Mouse (Mus musculus): Measurements from ENCODE around the gene Kat2a. TPM values are rescaled to one million over a fixed set of nuclear protein-coding genes. Genes with fewer than 3 reads are reported as not detected.

The Kat2a gene
- polyA plus RNA-seq (2014; fragmentation: Nextera tagmentation; extraction: Ambion mirVana): 60.1 and 68.9 TPM in 2 replicates

GRCm38 (mm10) chr11:100711783-100712615 is at the start of gene Kat2a:
Kat2a (minus strand) TSS chr11:100712465.
- Histone ChIP-seq H3K27me3 (ENCODE audit: control insufficient read depth, insufficient read depth, low read length) (no peaks in the 10 kb centered on the region), H3K4me1 (ENCODE audit: control insufficient read depth, insufficient read depth, low read length) (peaks cover 19% of the 10 kb centered on the region), H3K4me3 (ENCODE audit: low read depth, low read length) (peak within 1 kb of the TSS; percentile 85), H3K9me3 (ENCODE audit: control insufficient read depth, low read length) (no peaks in the 10 kb centered on the region), H3K36me3 (ENCODE audit: control insufficient read depth, insufficient read depth, low read length) (peaks cover 16% of the 10 kb centered on the region), H3K27ac (replicated peaks; ENCODE audit: low read depth, low read length) (peak within 1 kb of the TSS; percentile 86), H3K9ac (ENCODE audit: low read length) (peak within 1 kb of the TSS; percentile 96), H3K4me2 (ENCODE audit: low read depth, severe bottlenecking) (peak within 1 kb of the TSS; percentile 70)
- WGBS: 3% methylated on average over 48 of the region's 48 CpGs
- ATAC-seq (ENCODE audit: insufficient number of reproducible peaks, low FRiP score, low TSS enrichment, low read depth) (peak; percentile 82), DNase-seq (ENCODE audit: low spot score) (peak; percentile 86)

GRCm38 (mm10) chr11:100761547-100762045 is 49.3 kb upstream of the Kat2a start:
- peak overlapping the region; percentile 47 for H3K9ac ChIP-seq (ENCODE audit: low read length)
- DNase-seq (ENCODE audit: low spot score) (peak; percentile 91), ATAC-seq (ENCODE audit: insufficient number of reproducible peaks, low FRiP score, low TSS enrichment, low read depth) (no peak)
- peak overlapping the region; percentile 74 for H3K4me2 ChIP-seq (ENCODE audit: low read depth, severe bottlenecking)
- under 1% methylated on average over 27 of the region's 27 CpGs for WGBS
- peak overlapping the region; percentile 32 for H3K4me3 ChIP-seq (ENCODE audit: low read depth, low read length)
- peaks cover 23% of the 10 kb centered on the region for H3K27me3 ChIP-seq (ENCODE audit: control insufficient read depth, insufficient read depth, low read length)
- no peaks in the 10 kb centered on the region for H3K36me3 ChIP-seq (ENCODE audit: control insufficient read depth, insufficient read depth, low read length)
- H3K4me1 ChIP-seq (ENCODE audit: control insufficient read depth, insufficient read depth, low read length): peaks cover 6% of the 10 kb centered on the region; the same call in 1 of the 2 replicates
- H3K27ac ChIP-seq (replicated peaks; ENCODE audit: low read depth, low read length): no peak overlapping the region
- no peaks in the 10 kb centered on the region for H3K9me3 ChIP-seq (ENCODE audit: control insufficient read depth, low read length)

- Histone ChIP-seq H3K9me3 (ENCODE audit: control insufficient read depth, low read length) (no peaks in the 10 kb centered on the region), H3K27me3 (ENCODE audit: control insufficient read depth, insufficient read depth, low read length) (peaks cover 23% of the 10 kb centered on the region), H3K36me3 (ENCODE audit: control insufficient read depth, insufficient read depth, low read length) (no peaks in the 10 kb centered on the region), H3K4me3 (ENCODE audit: low read depth, low read length) (peak within 1 kb of the TSS; percentile 8; the same call in 1 of the 2 replicates), H3K27ac (replicated peaks; ENCODE audit: low read depth, low read length) (no peak within 1 kb of the TSS), H3K9ac (ENCODE audit: low read length) (no peak within 1 kb of the TSS; the same call in 1 of the 2 replicates), H3K4me2 (ENCODE audit: low read depth, severe bottlenecking) (peak within 1 kb of the TSS; percentile 44), H3K4me1 (ENCODE audit: control insufficient read depth, insufficient read depth, low read length) (peaks cover 6% of the 10 kb centered on the region; the same call in 1 of the 2 replicates)
- DNase-seq (ENCODE audit: low spot score): peak; percentile 37
- ATAC-seq (ENCODE audit: insufficient number of reproducible peaks, low FRiP score, low TSS enrichment, low read depth): no peak
- under 1% methylated on average over 51 of the region's 51 CpGs for WGBS
Observed at GRCm38 (mm10) chr11:100759611-100760233, 47.5 kb upstream of the Kat2a start, which contains the start of gene Kcnh4. Kcnh4 (minus strand) TSS chr11:100759942.

GRCm38 (mm10) chr11:100758707-100759610 is 46.7 kb upstream of the Kat2a start:
- Histone ChIP-seq H3K9ac (ENCODE audit: low read length) (no peak overlapping the region; the same call in 1 of the 2 replicates), H3K4me1 (ENCODE audit: control insufficient read depth, insufficient read depth, low read length) (peaks cover 6% of the 10 kb centered on the region; the same call in 1 of the 2 replicates), H3K36me3 (ENCODE audit: control insufficient read depth, insufficient read depth, low read length) (no peaks in the 10 kb centered on the region), H3K27ac (replicated peaks; ENCODE audit: low read depth, low read length) (no peak overlapping the region), H3K4me3 (ENCODE audit: low read depth, low read length) (peak overlapping the region; percentile 8; the same call in 1 of the 2 replicates), H3K9me3 (ENCODE audit: control insufficient read depth, low read length) (no peaks in the 10 kb centered on the region), H3K27me3 (ENCODE audit: control insufficient read depth, insufficient read depth, low read length) (peaks cover 23% of the 10 kb centered on the region), H3K4me2 (ENCODE audit: low read depth, severe bottlenecking) (peak overlapping the region; percentile 44; the same call in 1 of the 2 replicates)
- peak; percentile 89 for DNase-seq (ENCODE audit: low spot score)
- ATAC-seq (ENCODE audit: insufficient number of reproducible peaks, low FRiP score, low TSS enrichment, low read depth): no peak
- WGBS: 3% methylated on average over 33 of the region's 35 CpGs

GRCm38 (mm10) chr11:100757566-100757965 is 45.3 kb upstream of the Kat2a start:
- H3K9me3 ChIP-seq (ENCODE audit: control insufficient read depth, low read length): no peaks in the 10 kb centered on the region
- 90% methylated on average over 12 of the region's 12 CpGs for WGBS
- no peak overlapping the region for H3K4me3 ChIP-seq (ENCODE audit: low read depth, low read length)
- ATAC-seq (ENCODE audit: insufficient number of reproducible peaks, low FRiP score, low TSS enrichment, low read depth) (no peak), DNase-seq (ENCODE audit: low spot score) (no peak)
- H3K9ac ChIP-seq (ENCODE audit: low read length): no peak overlapping the region
- H3K27ac ChIP-seq (replicated peaks; ENCODE audit: low read depth, low read length): no peak overlapping the region
- H3K27me3 ChIP-seq (ENCODE audit: control insufficient read depth, insufficient read depth, low read length): peaks cover 22% of the 10 kb centered on the region
- H3K4me1 ChIP-seq (ENCODE audit: control insufficient read depth, insufficient read depth, low read length): peaks cover 6% of the 10 kb centered on the region; the same call in 1 of the 2 replicates
- no peak overlapping the region for H3K4me2 ChIP-seq (ENCODE audit: low read depth, severe bottlenecking)
- H3K36me3 ChIP-seq (ENCODE audit: control insufficient read depth, insufficient read depth, low read length): no peaks in the 10 kb centered on the region

- Histone ChIP-seq H3K9me3 (ENCODE audit: control insufficient read depth, low read length) (no peaks in the 10 kb centered on the region), H3K9ac (ENCODE audit: low read length) (no peak overlapping the region), H3K27ac (replicated peaks; ENCODE audit: low read depth, low read length) (no peak overlapping the region), H3K4me2 (ENCODE audit: low read depth, severe bottlenecking) (no peak overlapping the region), H3K27me3 (ENCODE audit: control insufficient read depth, insufficient read depth, low read length) (peaks cover 19% of the 10 kb centered on the region), H3K4me3 (ENCODE audit: low read depth, low read length) (no peak overlapping the region), H3K36me3 (ENCODE audit: control insufficient read depth, insufficient read depth, low read length) (no peaks in the 10 kb centered on the region), H3K4me1 (ENCODE audit: control insufficient read depth, insufficient read depth, low read length) (peaks cover 4% of the 10 kb centered on the region; the same call in 1 of the 2 replicates)
- no peak for DNase-seq (ENCODE audit: low spot score)
- 62% methylated on average over 6 of the region's 6 CpGs for WGBS
- no peak for ATAC-seq (ENCODE audit: insufficient number of reproducible peaks, low FRiP score, low TSS enrichment, low read depth)
Observed at GRCm38 (mm10) chr11:100756476-100756875, 44.2 kb upstream of the Kat2a start.

GRCm38 (mm10) chr11:100754693-100755057 is 42.4 kb upstream of the Kat2a start:
- Histone ChIP-seq H3K27ac (replicated peaks; ENCODE audit: low read depth, low read length) (no peak overlapping the region), H3K36me3 (ENCODE audit: control insufficient read depth, insufficient read depth, low read length) (no peaks in the 10 kb centered on the region), H3K27me3 (ENCODE audit: control insufficient read depth, insufficient read depth, low read length) (peaks cover 8% of the 10 kb centered on the region), H3K9ac (ENCODE audit: low read length) (no peak overlapping the region), H3K4me1 (ENCODE audit: control insufficient read depth, insufficient read depth, low read length) (peaks cover 3% of the 10 kb centered on the region; the same call in 1 of the 2 replicates), H3K9me3 (ENCODE audit: control insufficient read depth, low read length) (no peaks in the 10 kb centered on the region), H3K4me2 (ENCODE audit: low read depth, severe bottlenecking) (no peak overlapping the region), H3K4me3 (ENCODE audit: low read depth, low read length) (no peak overlapping the region)
- DNase-seq (ENCODE audit: low spot score) (no peak), ATAC-seq (ENCODE audit: insufficient number of reproducible peaks, low FRiP score, low TSS enrichment, low read depth) (no peak)
- WGBS: 96% methylated on average over 3 of the region's 3 CpGs
